Mouse (Mus musculus) retina, postnatal 1 day (tissue): ENCODE results near the gene Klc2.

Experiments used
- DNase-seq: peaks from one replicate; pipeline ENCODE4 v3.0.0-alpha.2; 2012

Gene Klc2

DNA sequence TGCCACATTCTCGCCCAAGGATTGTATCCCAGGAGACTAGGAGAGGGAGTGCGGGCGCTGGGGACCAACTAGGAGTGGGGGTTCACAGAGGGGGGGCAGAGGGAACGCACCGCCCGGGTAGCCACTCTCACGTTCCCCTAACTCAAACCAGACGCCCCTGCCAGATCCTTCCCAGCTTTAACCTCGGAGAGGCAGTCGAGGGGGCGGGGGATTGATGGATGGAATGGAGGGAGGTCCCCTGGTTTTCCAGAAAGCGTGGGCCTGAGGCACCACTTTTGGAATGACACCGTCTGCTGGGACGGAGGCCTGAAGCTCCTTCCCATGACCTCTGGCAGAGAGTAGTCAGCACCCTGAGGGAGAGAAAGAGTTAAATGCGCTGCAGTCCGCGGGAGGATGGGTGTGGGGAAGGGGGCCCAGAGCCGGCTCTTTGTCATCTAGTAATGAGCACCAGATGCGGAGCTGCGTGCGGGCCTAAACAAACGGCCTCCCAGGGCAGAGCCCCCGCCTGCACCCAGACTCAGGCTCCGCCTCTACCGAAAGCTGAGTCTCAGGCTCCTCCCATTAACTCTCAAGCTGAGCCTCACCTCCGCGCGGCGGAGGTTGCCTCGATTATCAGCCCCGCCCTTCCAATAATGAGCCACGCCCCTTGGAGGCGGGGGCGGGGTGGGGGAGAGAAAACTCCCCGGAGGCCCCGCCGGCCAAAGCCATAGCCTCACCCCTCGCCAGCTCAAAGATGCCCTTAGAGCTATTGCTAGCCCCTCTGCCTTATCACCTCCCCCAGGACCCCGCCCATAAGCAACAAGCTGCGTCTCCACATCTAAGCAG, 46.6 kb downstream of the Klc2 start:
- DNase-seq: peak; percentile 87

DNA sequence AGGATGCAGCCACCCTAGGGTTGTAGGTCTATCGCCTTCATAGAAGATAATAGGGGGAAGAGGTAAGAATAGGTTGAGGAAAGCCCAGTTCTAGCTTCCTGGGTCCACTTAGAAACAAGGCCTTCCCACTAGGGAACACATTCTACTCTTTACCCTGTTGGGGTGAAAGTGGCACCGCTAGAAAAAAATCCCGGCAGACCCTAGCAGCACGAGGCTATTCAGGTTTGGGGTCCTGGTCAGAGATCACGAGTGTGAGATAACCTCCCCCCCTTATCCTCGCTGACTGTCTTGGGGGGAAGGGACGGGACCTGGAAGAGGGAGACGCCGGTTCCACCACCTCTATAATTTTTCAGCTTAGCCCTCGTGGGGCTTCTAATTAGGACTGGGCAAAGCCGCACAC, 47.3 kb downstream of the Klc2 start:
- no peak for DNase-seq

DNA sequence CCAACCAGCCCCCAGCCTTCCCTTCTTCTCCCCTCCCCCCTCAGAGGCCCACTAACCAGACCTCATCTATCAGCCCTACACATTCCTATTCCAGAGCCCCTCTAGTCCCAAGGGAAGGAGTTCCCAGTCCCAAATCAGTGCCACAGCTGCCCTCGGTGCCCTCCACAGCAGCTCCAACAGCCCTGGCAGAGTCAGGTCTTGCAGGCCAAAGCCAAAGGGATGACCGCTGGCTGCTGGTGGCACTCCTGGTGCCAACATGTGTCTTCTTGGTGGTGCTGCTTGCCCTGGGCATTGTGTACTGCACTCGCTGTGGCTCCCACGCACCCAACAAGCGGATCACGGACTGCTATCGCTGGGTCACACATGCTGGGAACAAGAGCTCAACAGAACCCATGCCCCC, 48.4 kb downstream of the Klc2 start:
- DNase-seq: no peak

DNA sequence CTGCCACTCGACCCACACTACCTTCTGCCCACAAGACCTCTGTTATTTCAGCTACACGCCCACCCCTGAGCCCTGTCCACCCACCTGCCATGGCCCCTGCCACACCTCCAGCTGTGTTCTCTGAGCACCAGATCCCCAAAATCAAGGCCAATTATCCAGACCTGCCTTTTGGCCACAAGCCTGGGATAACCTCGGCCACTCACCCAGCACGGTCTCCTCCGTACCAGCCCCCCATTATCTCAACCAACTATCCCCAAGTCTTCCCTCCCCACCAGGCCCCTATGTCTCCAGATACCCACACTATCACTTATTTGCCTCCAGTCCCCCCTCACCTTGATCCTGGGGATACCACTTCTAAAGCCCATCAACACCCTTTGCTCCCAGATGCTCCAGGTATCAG, 48.9 kb downstream of the Klc2 start:
- no peak for DNase-seq

DNA sequence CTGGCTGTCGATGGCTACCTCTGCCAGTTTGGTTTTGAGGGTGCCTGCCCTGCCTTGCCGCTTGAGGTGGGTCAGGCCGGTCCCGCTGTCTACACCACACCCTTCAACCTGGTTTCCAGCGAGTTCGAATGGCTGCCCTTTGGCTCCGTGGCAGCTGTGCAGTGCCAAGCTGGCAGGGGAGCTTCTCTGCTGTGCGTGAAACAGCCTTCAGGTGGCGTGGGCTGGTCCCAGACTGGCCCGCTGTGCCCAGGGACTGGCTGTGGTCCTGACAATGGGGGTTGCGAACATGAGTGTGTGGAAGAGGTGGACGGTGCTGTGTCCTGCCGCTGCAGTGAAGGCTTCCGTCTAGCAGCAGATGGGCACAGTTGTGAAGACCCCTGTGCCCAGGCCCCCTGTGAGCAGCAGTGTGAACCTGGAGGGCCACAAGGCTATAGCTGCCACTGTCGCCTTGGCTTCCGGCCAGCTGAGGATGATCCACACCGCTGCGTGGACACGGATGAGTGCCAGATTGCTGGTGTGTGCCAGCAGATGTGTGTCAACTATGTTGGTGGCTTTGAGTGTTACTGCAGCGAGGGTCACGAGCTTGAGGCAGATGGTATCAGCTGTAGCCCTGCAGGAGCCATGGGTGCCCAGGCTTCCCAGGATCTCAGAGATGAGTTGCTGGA, 49.7 kb downstream of the Klc2 start:
- peak; percentile 81 for DNase-seq

DNA sequence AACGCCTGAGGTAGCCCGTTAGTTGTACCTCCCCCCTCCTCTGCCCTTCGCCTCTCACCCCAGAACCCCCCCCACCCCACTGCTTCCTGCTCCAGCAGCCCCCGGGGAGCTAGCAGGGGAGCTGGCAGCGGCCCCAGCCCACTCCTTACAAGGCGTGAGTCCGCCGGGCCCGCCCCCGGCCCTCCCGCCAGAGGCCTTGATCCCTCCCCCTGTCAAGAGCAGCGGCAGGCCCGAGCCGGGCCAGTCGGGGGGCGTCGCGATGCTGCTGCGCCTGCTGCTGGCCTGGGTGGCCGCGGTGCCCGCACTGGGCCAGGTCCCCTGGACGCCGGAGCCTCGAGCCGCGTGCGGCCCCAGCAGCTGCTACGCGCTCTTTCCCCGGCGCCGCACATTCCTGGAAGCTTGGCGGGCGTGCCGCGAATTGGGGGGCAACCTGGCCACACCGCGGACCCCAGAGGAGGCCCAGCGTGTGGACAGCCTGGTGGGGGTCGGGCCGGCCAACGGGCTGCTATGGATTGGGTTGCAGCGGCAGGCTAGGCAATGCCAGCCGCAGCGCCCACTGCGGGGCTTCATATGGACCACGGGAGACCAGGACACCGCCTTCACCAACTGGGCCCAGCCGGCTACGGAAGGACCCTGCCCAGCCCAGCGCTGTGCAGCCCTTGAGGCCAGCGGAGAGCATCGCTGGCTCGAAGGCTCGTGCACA, 50.3 kb downstream of the Klc2 start, which contains the start of gene Cd248:
Gene Cd248 (plus strand): TSS at position 212 of the 703 bp plus-strand sequence.
- peak; percentile 82 for DNase-seq

DNA sequence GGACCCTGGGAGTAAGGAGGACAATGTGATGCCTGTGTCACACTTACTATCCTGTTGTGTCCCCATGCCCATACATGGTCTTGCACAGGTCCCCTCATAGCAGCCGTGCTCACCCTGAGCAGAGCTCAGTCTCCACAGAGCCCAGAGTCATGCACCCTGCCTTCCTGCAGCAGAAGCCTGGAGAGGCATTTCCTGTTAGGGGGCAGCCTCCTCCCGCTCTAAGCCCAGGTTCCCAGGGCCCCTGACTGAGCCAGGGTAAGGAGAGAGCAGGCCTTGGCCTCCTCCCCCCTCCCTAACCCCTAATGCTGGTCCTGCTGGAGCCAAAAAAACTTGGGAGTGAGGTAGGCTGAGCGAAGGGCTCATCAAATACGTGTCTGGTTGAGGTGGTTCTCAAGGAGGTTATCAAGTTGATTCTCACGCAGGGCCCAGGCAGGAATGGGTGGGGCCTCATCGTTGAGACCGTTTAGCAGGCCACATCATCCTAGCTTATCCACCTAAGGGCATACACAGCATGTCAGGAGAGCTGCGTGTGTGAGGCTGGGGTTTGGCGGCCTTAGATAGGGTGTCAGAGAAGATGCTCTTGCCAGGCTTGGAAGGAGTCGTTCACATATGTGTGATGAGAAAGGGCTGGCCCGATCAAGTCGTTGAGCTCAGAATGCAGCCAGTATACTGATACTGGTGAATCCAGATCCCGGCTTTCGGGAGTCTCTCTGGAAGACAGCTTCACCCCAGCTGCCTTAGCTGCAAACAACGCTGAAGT, 51.1 kb downstream of the Klc2 start:
- no peak for DNase-seq

DNA sequence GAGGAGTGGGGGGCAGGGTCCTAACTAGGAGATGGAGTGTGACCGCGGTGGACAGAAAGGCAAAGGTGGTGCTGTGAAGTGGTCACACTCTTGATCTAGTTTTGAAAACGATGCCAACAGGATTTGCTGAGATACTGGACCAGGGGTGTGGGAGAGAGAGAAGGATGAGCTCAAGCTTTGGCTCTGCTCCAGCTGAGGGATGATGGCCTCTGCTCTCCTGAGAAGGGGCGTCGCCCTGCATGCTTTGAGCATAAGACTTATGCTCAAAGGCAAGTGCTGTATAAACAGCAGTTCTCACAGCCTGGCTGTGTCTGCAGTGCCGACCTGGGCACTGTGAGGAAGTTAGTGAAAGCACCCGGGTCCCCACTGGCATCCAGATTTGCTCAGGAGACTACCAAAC, 53.3 kb downstream of the Klc2 start:
- peak; percentile 39 for DNase-seq

DNA sequence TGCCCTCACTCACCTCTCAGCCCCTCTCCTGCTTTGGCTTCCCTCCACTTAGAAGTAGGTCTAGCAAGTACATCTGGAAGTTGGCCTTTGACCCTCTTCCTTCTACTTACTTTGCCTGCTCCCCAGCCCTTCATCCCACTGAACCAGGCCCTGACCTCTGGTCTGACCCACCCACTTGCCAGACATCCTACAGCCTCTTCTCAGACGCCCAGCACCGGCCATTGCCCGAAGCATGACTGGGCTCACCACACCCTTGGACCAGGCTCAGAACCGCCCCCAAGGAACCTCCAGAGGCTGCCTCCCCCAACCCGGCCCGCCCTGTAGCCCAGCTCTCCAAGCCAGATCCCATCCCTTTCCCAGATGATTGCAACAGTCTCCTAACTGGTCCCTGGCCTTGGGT, 55.9 kb downstream of the Klc2 start:
- DNase-seq: no peak

DNA sequence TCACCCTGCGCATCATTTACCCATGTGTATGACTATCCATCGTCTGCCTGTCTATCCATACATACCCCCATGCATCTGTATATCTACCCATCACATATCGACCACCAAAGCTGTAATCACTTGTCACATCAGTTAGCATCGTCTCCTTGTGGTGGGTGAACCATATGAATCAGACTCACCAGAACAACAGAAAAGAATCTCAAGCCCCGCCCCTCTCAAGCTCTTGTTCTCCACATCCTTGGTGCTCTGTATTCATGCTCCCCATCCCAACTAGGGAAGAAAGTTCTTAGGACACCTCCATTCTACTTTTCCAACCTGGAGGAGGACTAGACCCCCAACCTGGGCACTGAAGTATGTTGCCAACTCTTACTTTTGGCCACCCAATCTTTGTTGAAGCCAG, 56.3 kb downstream of the Klc2 start:
- no peak for DNase-seq

DNA sequence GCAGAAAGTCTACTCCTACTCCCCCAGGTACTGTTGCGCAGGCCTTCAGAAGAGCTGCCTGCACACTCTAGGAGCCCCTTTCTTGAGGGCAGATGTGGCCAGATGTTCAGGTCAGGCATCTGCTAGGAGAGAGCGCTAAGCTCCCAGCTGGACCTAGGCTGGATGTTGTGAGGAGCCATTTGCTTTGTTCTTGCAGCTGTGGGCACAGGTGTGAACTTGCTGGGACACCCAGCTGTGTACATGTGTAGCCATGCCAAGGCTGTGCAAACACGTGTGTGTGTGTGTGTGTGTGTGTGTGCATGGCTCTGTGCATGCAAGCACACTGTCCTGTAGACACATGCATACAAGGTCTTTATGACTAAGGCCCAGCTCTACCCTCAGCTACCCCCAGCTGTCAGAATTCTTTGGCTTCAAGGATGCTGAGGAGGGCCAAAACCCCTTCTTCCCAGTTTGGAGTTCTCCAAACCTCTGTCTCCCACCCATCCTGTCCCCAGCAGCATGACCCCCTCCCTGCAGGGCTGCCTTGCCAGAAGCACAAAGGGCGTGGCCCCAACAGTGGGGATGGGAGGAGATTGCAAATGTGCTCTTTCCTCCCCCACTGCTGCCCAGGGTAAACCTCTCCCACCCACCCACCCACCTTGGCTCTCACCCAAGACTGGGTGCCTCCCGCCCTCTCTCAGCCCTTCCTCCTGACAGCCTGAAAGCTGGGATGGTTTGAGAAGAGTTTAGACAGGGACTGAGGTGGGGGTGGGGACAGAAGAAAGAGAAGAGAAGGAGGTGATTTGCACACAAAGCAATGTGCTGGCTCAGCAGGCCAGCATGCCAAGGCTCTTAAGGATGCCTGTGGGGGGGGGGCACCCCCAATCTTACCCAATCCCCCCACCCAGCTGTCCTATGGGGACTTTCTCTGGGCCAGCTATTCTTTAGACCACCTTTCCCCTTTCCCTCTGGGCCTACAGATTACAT, 57.7 kb downstream of the Klc2 start:
- DNase-seq: no peak

DNA sequence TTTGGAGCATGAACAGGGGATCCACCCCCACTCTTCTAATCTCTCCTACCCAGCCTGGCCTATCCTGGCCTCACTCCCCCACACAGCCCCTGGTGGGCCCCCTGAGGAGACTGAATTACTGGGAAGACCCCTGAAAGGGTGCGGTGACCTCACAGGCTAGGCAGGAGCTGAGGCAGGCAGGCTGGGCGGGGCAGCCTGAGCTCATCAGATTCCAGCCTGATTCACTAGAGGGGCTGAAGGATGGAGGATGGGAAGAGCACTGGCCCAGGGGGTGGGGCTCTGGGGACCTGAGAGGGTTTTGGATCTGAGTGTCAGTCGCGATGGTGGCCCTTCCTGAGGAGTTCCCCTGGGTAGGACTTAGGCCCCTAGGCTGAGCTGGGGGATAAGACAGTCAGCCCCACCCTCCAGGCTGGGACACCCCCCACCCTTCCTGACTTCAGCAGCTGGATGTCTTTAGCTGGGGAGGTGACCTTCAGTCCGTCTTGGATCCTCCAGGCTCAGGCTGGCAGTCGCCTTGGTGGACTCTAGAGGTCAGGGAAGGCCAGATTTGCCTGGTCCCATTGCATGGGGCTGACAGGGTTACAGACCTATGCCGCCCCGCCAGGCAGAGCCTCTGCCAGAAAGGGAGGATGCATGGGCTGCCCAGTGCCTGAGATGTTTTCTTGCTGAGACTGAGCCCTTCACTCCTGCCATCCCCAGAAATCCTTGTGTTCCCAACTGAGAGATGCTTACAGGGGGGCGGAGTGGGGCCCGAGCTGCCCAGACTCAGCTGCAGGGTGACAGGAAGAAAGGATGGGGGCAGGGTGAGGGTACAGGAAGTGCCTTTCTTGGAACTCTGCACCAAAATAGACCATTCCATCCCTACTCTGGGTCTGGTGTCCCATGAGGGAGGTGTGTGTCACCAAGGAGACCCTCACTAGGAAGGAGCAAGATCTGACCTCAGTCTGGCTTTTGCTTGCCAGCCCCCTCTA, 59.3 kb downstream of the Klc2 start:
- peak; percentile 40 for DNase-seq

DNA sequence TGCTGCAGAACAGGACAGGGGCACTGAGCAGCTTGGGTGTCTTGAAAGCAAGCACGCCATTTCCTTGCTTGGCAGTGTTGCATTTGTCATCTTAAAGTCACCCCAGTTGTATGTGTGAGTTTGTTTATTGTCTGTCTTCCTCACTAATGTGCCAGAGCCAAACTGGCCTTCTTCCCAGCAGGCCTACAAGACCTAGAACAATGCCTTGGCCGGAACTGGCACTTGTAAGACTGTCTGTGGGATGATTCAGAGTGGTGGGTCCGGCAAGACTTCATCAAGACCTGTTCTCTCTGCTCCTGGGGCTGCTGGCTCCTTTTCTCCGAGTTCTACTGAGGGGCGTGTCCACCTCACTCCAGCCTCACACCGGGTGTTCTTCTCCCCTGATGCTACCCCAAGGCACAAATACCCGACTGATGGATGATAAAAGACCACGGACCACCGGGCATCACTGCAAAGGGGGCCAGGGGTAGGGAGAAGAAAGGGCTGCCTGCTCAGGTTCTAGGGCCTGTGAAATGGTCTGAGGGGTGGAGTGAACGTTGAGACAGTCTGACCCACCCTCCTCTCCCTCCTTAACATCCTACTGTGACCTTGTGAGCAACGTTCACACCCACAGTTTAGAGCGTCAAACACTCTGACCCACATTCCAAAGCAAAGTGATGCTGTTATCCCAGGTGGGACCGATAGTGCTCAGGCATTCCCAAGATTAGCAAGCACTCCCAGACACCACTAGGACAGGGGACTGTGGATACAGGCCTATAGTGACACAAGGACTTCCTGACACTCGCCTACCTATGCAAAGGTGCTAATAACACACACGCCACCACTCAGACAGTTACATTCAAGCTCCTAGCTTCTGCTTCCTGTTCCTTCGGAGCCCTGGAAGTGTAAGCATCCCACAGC, 60.2 kb downstream of the Klc2 start:
- DNase-seq: no peak
